Mouse (Mus musculus): ENCODE results near the gene Tbck. TPM values are rescaled to one million over a fixed set of nuclear protein-coding genes. Genes with fewer than 3 reads are reported as not detected.

Gene Tbck
- polyA plus RNA-seq (2015; fragmentation: Nextera tagmentation; extraction: Ambion mirVana) = 8.5 and 9.2 TPM in 2 replicates

DNA sequence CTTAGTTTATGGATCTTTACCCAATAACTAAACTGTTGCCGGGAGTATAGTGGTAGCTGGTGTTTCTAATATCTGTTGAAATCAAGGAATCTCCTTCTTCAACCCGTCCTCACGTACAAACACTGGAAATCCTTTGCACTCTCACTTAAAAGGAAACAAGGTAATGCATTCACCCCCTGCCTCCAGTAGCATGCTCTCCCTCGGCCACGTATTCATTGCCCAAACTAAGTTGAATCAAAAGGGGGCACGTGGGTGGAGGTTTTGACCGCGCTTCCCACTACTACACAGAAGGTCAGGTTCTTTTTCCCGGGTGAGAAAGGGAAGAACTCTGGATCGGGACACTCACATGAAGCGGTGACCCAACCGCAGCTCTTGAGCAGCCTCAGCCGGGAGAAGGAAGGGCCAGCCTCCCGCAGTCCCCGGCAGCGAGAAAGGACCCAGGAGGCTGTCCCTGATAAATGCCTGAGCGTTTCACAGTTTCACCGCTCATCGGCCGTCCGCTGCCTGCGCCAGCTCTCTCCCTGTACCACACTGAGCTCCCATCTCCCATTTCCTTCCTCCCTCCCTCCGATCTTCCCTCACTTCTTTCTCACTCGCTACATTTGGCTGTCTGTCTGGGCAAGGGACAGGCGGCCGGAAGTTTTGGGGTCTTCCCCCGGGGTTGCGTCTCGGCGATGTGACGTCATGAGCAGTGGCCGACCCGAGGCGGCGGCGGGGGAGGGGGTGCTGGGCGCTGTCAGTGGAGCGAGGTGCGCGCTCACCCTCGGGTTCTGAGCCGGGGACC is at the start of gene Tbck:
Gene Tbck (plus strand): TSS at position 698 of the 784 bp plus-strand sequence.
- peak; percentile 97 for DNase-seq (ENCODE audit: low spot score)
- Histone ChIP-seq H3K27ac (replicated peaks) (peak within 1 kb of the TSS; percentile 93), H3K4me2 (replicated peaks; ENCODE audit: low read depth) (peak within 1 kb of the TSS; percentile 67), H3K9ac (ENCODE audit: low read length) (peak within 1 kb of the TSS; percentile 81), H3K4me3 (ENCODE audit: low read depth, low read length) (peak within 1 kb of the TSS; percentile 70), H3K27me3 (ENCODE audit: control insufficient read depth, insufficient read depth, low read length) (no peaks in the 10 kb centered on the region), H3K36me3 (ENCODE audit: control insufficient read depth, insufficient read depth, low read length) (no peaks in the 10 kb centered on the region), H3K4me1 (replicated peaks; ENCODE audit: control insufficient read depth, insufficient read depth) (no peaks in the 10 kb centered on the region), H3K9me3 (ENCODE audit: control insufficient read depth, low read length) (no peaks in the 10 kb centered on the region)
- peak; percentile 91 for TF ChIP-seq EP300 (optimal IDR thresholded peaks at IDR 0.05)
- peak; percentile 33; the same call in 1 of the 2 replicates for TF ChIP-seq CTCF (IDR thresholded peaks at IDR 0.05; ENCODE audit: low read depth)
- peak; percentile 98 for ATAC-seq (ENCODE audit: low FRiP score, low TSS enrichment)
- under 1% methylated on average over 42 of the region's 42 CpGs for WGBS

DNA sequence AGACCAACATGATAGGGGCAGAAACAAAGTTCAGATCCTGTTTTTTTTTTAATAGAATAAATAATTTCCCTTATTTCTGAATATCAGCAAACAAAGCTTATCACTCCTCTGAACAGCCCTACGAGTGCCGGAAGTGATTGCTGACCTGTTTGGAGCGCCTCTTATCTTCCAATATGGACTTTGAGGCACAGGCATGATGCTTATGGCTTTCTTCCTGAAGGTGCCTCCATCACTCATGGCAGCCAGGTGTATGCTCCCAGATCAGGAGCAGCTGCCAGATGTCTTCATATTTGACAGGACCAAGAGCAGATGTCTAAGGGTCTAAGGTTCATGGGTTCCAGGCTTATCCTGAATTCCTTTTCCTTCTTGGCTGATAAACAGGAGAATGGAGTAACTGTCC is 46.9 kb upstream of the Tbck start:
- WGBS = 51% methylated on average over 3 of the region's 3 CpGs
- no peak for ATAC-seq (ENCODE audit: low FRiP score, low TSS enrichment)

DNA sequence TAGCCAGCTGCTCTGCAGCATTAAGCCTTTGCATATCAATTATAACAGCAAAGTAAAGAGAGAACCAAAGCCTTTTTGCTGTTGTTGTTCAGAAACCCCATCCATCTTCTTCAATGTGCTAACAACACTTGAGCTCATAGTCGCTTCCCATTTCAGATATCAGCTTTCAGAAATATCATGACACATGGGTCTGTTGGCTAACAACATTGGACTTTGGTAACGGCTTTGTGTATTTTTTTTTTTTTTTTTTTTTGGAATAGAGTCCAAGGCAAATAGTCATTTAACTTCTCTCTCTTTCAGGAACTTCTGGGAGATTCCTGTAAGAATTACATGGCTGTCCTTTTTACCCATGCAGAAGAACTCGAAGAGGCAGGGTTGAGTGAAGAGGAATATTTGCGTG is 39.9 kb upstream of the Tbck start:
- no peak for ATAC-seq (ENCODE audit: low FRiP score, low TSS enrichment)
- Histone ChIP-seq H3K9me3 (ENCODE audit: control insufficient read depth, low read length) (no peaks in the 10 kb centered on the region), H3K4me3 (ENCODE audit: low read depth, low read length) (no peak overlapping the region), H3K27ac (replicated peaks) (no peak overlapping the region), H3K4me1 (replicated peaks; ENCODE audit: control insufficient read depth, insufficient read depth) (no peaks in the 10 kb centered on the region), H3K27me3 (ENCODE audit: control insufficient read depth, insufficient read depth, low read length) (no peaks in the 10 kb centered on the region), H3K36me3 (ENCODE audit: control insufficient read depth, insufficient read depth, low read length) (no peaks in the 10 kb centered on the region), H3K4me2 (replicated peaks; ENCODE audit: low read depth) (no peak overlapping the region), H3K9ac (ENCODE audit: low read length) (no peak overlapping the region)
- TF ChIP-seq EP300 (optimal IDR thresholded peaks at IDR 0.05) (no peak), CTCF (IDR thresholded peaks at IDR 0.05; ENCODE audit: low read depth) (no peak)
- WGBS = 65% methylated on average over 4 of the region's 4 CpGs
- no peak for DNase-seq (ENCODE audit: low spot score)

More for the DNA sequence above, 46.9 kb upstream of the Tbck start:
- no peak overlapping the region for H3K27ac ChIP-seq (replicated peaks)
- H3K4me3 ChIP-seq (ENCODE audit: low read depth, low read length) = no peak overlapping the region
- no peaks in the 10 kb centered on the region for H3K36me3 ChIP-seq (ENCODE audit: control insufficient read depth, insufficient read depth, low read length)
- no peak for TF ChIP-seq CTCF (IDR thresholded peaks at IDR 0.05; ENCODE audit: low read depth)
- TF ChIP-seq EP300 (optimal IDR thresholded peaks at IDR 0.05) = no peak
- H3K4me1 ChIP-seq (replicated peaks; ENCODE audit: control insufficient read depth, insufficient read depth) = no peaks in the 10 kb centered on the region
- DNase-seq (ENCODE audit: low spot score) = no peak
- H3K4me2 ChIP-seq (replicated peaks; ENCODE audit: low read depth) = no peak overlapping the region
- no peaks in the 10 kb centered on the region for H3K27me3 ChIP-seq (ENCODE audit: control insufficient read depth, insufficient read depth, low read length)
- no peak overlapping the region for H3K9ac ChIP-seq (ENCODE audit: low read length)
- no peaks in the 10 kb centered on the region for H3K9me3 ChIP-seq (ENCODE audit: control insufficient read depth, low read length)

DNA sequence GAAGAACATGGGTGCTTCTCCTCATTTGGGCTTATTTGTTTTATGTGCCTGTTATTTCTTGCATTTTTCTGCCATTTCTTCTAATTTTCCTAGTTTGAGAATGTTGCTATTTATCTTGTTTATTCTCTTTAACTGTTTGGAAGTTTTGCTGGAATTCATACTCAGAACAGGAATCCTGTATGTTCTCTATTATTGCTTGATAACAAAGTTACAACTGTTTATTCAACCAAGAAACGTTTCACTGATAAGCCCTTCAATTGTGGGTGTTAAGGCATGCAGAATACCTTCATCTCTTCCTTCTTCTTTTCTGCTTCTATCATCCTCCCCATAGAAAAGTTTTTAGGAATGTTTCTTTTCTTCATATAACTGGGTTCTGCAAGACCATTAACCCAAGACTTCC is 37.1 kb upstream of the Tbck start:
- DNase-seq (ENCODE audit: low spot score) = no peak
- Histone ChIP-seq H3K27me3 (ENCODE audit: control insufficient read depth, insufficient read depth, low read length) (no peaks in the 10 kb centered on the region), H3K4me1 (replicated peaks; ENCODE audit: control insufficient read depth, insufficient read depth) (no peaks in the 10 kb centered on the region), H3K9ac (ENCODE audit: low read length) (no peak overlapping the region), H3K27ac (replicated peaks) (no peak overlapping the region), H3K36me3 (ENCODE audit: control insufficient read depth, insufficient read depth, low read length) (no peaks in the 10 kb centered on the region), H3K9me3 (ENCODE audit: control insufficient read depth, low read length) (no peaks in the 10 kb centered on the region), H3K4me3 (ENCODE audit: low read depth, low read length) (no peak overlapping the region), H3K4me2 (replicated peaks; ENCODE audit: low read depth) (no peak overlapping the region)
- ATAC-seq (ENCODE audit: low FRiP score, low TSS enrichment) = no peak
- WGBS = 15% methylated on average over 1 of the region's 1 CpGs
- TF ChIP-seq EP300 (optimal IDR thresholded peaks at IDR 0.05) = no peak
- TF ChIP-seq CTCF (IDR thresholded peaks at IDR 0.05; ENCODE audit: low read depth) = no peak

DNA sequence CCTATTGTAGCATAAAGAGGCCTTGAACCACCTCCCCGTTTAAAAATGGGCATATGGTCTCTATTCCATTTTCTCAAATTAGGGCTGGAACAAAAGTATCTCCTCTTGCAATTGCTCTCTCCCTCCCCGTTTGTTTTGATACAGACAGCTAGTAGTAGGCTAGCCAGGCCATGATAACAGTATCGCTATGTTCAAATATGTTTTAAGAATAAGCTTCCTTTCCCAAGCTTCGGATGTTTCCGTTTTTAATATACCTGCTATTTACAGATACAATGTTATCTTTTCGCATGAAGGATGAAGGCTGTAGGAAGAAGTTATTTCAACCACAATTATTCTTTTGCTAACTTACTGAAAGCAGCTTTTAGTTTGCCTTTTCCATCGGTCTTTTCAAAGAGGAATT is 34.6 kb upstream of the Tbck start:
- no peak for DNase-seq (ENCODE audit: low spot score)
- no peak for TF ChIP-seq EP300 (optimal IDR thresholded peaks at IDR 0.05)
- TF ChIP-seq CTCF (IDR thresholded peaks at IDR 0.05; ENCODE audit: low read depth) = no peak
- Histone ChIP-seq H3K9me3 (ENCODE audit: control insufficient read depth, low read length) (no peaks in the 10 kb centered on the region), H3K4me2 (replicated peaks; ENCODE audit: low read depth) (no peak overlapping the region), H3K4me3 (ENCODE audit: low read depth, low read length) (no peak overlapping the region), H3K27ac (replicated peaks) (no peak overlapping the region), H3K36me3 (ENCODE audit: control insufficient read depth, insufficient read depth, low read length) (no peaks in the 10 kb centered on the region), H3K9ac (ENCODE audit: low read length) (no peak overlapping the region), H3K27me3 (ENCODE audit: control insufficient read depth, insufficient read depth, low read length) (no peaks in the 10 kb centered on the region), H3K4me1 (replicated peaks; ENCODE audit: control insufficient read depth, insufficient read depth) (no peaks in the 10 kb centered on the region)
- no peak for ATAC-seq (ENCODE audit: low FRiP score, low TSS enrichment)
- 76% methylated on average over 7 of the region's 7 CpGs for WGBS

DNA sequence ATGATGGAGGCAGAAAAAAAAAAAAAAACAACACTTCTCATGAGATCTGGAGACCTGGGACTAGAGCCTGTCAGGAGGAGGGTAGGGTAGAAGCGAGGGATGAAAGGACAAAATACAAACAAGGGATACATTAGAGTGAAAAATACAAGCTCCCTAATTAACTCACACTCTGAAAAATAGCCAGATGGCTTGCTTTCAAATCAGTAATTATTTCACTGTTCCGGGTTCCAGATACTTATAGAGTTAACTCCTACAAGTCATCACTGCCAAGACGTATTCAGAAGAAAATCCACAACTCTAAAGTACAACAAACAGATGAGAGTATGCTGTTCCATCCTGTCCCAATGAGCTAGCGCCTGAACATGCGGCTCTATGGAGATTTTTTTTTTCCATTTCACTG is 33.8 kb upstream of the Tbck start:
- Histone ChIP-seq H3K4me3 (ENCODE audit: low read depth, low read length) (no peak overlapping the region), H3K27ac (replicated peaks) (no peak overlapping the region), H3K9me3 (ENCODE audit: control insufficient read depth, low read length) (no peaks in the 10 kb centered on the region), H3K36me3 (ENCODE audit: control insufficient read depth, insufficient read depth, low read length) (no peaks in the 10 kb centered on the region), H3K9ac (ENCODE audit: low read length) (no peak overlapping the region), H3K4me2 (replicated peaks; ENCODE audit: low read depth) (no peak overlapping the region), H3K27me3 (ENCODE audit: control insufficient read depth, insufficient read depth, low read length) (no peaks in the 10 kb centered on the region), H3K4me1 (replicated peaks; ENCODE audit: control insufficient read depth, insufficient read depth) (no peaks in the 10 kb centered on the region)
- ATAC-seq (ENCODE audit: low FRiP score, low TSS enrichment) (no peak), DNase-seq (ENCODE audit: low spot score) (no peak)
- 55% methylated on average over 5 of the region's 5 CpGs for WGBS
- no peak for TF ChIP-seq EP300 (optimal IDR thresholded peaks at IDR 0.05)
- TF ChIP-seq CTCF (IDR thresholded peaks at IDR 0.05; ENCODE audit: low read depth) = no peak
